Mouse (Mus musculus): ENCODE data around the gene 1110008L16Rik. TPM values are rescaled to one million over a fixed set of nuclear protein-coding genes. Genes with fewer than 3 reads are reported as not detected.
"Not testable (repeated sequence)": the region's sequence is repeated elsewhere in the genome, so short reads cannot be mapped to it uniquely, and the experiment has no call there.

1110008L16Rik gene
- polyA plus RNA-seq, 1 experiment from 2014 or later, result 13.9 TPM

GRCm38 (mm10) chr12:55308731-55309130, 9.4 kb downstream of the 1110008L16Rik start:
- no peak overlapping the region for H3K4me3 ChIP-seq
- no peaks in the 10 kb centered on the region for H3K9me3 ChIP-seq
- no peak overlapping the region for H3K9ac ChIP-seq
- no peak overlapping the region for H3K27ac ChIP-seq
- H3K4me2 ChIP-seq, result no peak overlapping the region
- peaks cover 7% of the 10 kb centered on the region; the same call in 1 of the 2 replicates for H3K4me1 ChIP-seq
- no peaks in the 10 kb centered on the region for H3K27me3 ChIP-seq
- no peak for ATAC-seq (ENCODE audit: borderline replicate concordance, extremely low read depth, low FRiP score, low TSS enrichment)
- H3K36me3 ChIP-seq, result peaks cover 10% of the 10 kb centered on the region
- WGBS, result 90% methylated on average over 9 of the region's 9 CpGs

DNA sequence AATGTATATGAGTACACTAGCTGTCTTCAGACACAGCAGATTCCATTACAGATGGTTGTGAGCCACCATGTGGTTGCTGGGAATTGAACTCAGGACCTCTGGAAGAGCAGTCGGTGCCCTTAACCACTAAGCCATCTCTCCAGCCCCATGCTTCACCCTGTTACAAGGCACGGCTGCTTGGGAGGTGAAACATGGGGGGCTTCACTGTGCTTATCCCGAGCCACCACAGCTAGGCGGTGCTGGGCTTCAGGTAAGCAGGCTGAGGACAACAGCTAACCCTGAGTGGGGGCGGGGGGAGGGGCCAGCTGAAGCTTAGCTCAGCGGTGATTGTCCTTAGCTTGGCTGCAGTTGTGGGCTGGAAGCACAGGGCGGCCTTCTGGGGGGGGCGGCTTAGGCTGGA, 10.1 kb downstream of the 1110008L16Rik start:
- Histone ChIP-seq H3K4me1 (0 out of 2 replicates have a peak, but pooled peaks cover 3% of the 10 kb centered on the region), H3K9ac (no peak overlapping the region), H3K4me2 (no peak overlapping the region), H3K27me3 (no peaks in the 10 kb centered on the region), H3K4me3 (no peak overlapping the region), H3K36me3 (peaks cover 10% of the 10 kb centered on the region), H3K27ac (no peak overlapping the region), H3K9me3 (no peaks in the 10 kb centered on the region)
- 78% methylated on average over 8 of the region's 8 CpGs for WGBS
- ATAC-seq (ENCODE audit: borderline replicate concordance, extremely low read depth, low FRiP score, low TSS enrichment), result no peak

- 0 out of 2 replicates have a peak, but pooled peaks cover 4% of the 10 kb centered on the region for H3K4me1 ChIP-seq
- no peaks in the 10 kb centered on the region for H3K27me3 ChIP-seq
- no peak overlapping the region for H3K9ac ChIP-seq
- H3K4me3 ChIP-seq, result no peak overlapping the region
- no peak overlapping the region for H3K4me2 ChIP-seq
- no peaks in the 10 kb centered on the region for H3K9me3 ChIP-seq
- peaks cover 11% of the 10 kb centered on the region; the same call in 1 of the 2 replicates for H3K36me3 ChIP-seq
- no peak overlapping the region for H3K27ac ChIP-seq
- ATAC-seq (ENCODE audit: borderline replicate concordance, extremely low read depth, low FRiP score, low TSS enrichment), result no peak
- 83% methylated on average over 7 of the region's 7 CpGs for WGBS
Observed at GRCm38 (mm10) chr12:55311841-55312240, 12.5 kb downstream of the 1110008L16Rik start.

DNA sequence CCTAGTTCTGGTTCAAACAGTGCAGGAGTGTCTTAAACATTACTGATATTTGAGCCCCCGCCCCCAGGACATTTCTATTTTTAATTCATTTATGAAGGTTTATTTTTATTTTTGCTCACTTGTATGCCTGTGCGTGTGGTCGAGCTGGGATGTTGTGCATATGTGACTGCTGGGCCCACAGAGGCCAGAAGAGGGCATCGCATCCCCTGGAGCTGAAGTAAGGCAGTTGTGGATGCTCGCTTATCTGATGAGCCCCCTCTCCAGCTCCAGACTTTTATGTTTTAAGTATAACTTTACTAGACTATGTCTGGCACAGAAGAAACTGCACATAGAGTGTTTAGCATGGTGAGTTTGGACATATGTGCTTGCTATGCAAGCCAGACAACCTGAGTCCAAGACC, 14.5 kb downstream of the 1110008L16Rik start:
- no peak overlapping the region for H3K27ac ChIP-seq
- H3K9ac ChIP-seq, result no peak overlapping the region
- WGBS, result 84% methylated on average over 5 of the region's 5 CpGs
- no peaks in the 10 kb centered on the region for H3K9me3 ChIP-seq
- H3K4me3 ChIP-seq, result no peak overlapping the region
- ATAC-seq (ENCODE audit: borderline replicate concordance, extremely low read depth, low FRiP score, low TSS enrichment), result no peak
- H3K27me3 ChIP-seq, result no peaks in the 10 kb centered on the region
- H3K36me3 ChIP-seq, result peaks cover 9% of the 10 kb centered on the region
- H3K4me2 ChIP-seq, result no peak overlapping the region
- 0 out of 2 replicates have a peak, but pooled peaks cover 4% of the 10 kb centered on the region for H3K4me1 ChIP-seq

DNA sequence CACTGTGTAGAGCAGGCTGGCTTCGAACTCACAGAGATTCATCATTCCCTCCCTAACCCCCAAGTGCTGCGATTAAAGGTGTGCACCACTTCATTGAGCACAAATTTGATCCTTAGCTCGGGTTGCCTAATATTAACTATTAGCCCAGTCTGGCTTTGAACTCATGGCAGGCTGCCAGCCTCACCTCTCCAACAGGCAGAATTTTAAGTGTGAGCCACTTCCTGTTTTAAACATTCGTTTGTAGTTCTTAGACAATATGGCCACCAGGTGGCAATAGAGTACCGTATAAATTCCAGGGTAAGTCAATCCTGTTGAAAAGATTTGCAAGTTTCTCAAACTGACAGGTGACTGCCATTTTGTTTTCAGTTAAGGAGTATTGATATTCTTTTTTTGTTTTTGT, 15.8 kb downstream of the 1110008L16Rik start:
- H3K27ac ChIP-seq, result no peak overlapping the region
- H3K9me3 ChIP-seq, result no peaks in the 10 kb centered on the region
- peaks cover 6% of the 10 kb centered on the region for H3K36me3 ChIP-seq
- peak; percentile 52; the same call in 1 of the 2 replicates for ATAC-seq (ENCODE audit: borderline replicate concordance, extremely low read depth, low FRiP score, low TSS enrichment)
- no peak overlapping the region for H3K9ac ChIP-seq
- H3K27me3 ChIP-seq, result no peaks in the 10 kb centered on the region
- 29% methylated on average over 5 of the region's 5 CpGs for WGBS
- H3K4me2 ChIP-seq, result no peak overlapping the region
- no peak overlapping the region for H3K4me3 ChIP-seq
- H3K4me1 ChIP-seq, result 0 out of 2 replicates have a peak, but pooled peaks cover 4% of the 10 kb centered on the region

GRCm38 (mm10) chr12:55321642-55322291, 22.4 kb downstream of the 1110008L16Rik start:
- H3K27ac ChIP-seq, result peak overlapping the region; percentile 51
- H3K9ac ChIP-seq, result no peak overlapping the region
- no peaks in the 10 kb centered on the region for H3K4me1 ChIP-seq
- no peak overlapping the region for H3K4me2 ChIP-seq
- WGBS, result 75% methylated on average over 18 of the region's 18 CpGs
- H3K4me3 ChIP-seq, result no peak overlapping the region
- no peaks in the 10 kb centered on the region for H3K9me3 ChIP-seq
- no peaks in the 10 kb centered on the region; the same call in 1 of the 2 replicates for H3K36me3 ChIP-seq
- no peaks in the 10 kb centered on the region for H3K27me3 ChIP-seq
- ATAC-seq (ENCODE audit: borderline replicate concordance, extremely low read depth, low FRiP score, low TSS enrichment), result no peak

GRCm38 (mm10) chr12:55325702-55326101, 26.3 kb downstream of the 1110008L16Rik start:
- ATAC-seq (ENCODE audit: borderline replicate concordance, extremely low read depth, low FRiP score, low TSS enrichment), result no peak
- Histone ChIP-seq H3K4me2 (no peak overlapping the region), H3K4me1 (no peaks in the 10 kb centered on the region), H3K9ac (no peak overlapping the region), H3K9me3 (no peaks in the 10 kb centered on the region), H3K27me3 (no peaks in the 10 kb centered on the region), H3K4me3 (no peak overlapping the region), H3K27ac (0 out of 2 replicates have a peak overlapping the region, but pooled peaks have one; percentile 1), H3K36me3 (0 out of 2 replicates have a peak, but pooled peaks cover 10% of the 10 kb centered on the region)
- WGBS, result 82% methylated on average over 7 of the region's 7 CpGs

- no peaks in the 10 kb centered on the region for H3K4me1 ChIP-seq
- ATAC-seq (ENCODE audit: borderline replicate concordance, extremely low read depth, low FRiP score, low TSS enrichment), result no peak
- H3K36me3 ChIP-seq, result 0 out of 2 replicates have a peak, but pooled peaks cover 10% of the 10 kb centered on the region
- no peak overlapping the region for H3K9ac ChIP-seq
- WGBS, result 71% methylated on average over 4 of the region's 4 CpGs
- no peak overlapping the region for H3K4me3 ChIP-seq
- no peaks in the 10 kb centered on the region for H3K9me3 ChIP-seq
- H3K27me3 ChIP-seq, result no peaks in the 10 kb centered on the region
- no peak overlapping the region for H3K4me2 ChIP-seq
- no peak overlapping the region for H3K27ac ChIP-seq
Observed at GRCm38 (mm10) chr12:55328784-55329183, 29.4 kb downstream of the 1110008L16Rik start.

GRCm38 (mm10) chr12:55329351-55329750, 30.0 kb downstream of the 1110008L16Rik start:
- H3K36me3 ChIP-seq, result 0 out of 2 replicates have a peak, but pooled peaks cover 10% of the 10 kb centered on the region
- no peaks in the 10 kb centered on the region for H3K27me3 ChIP-seq
- no peak overlapping the region for H3K9ac ChIP-seq
- H3K9me3 ChIP-seq, result no peaks in the 10 kb centered on the region
- no peak overlapping the region for H3K27ac ChIP-seq
- 91% methylated on average over 7 of the region's 7 CpGs for WGBS
- no peaks in the 10 kb centered on the region for H3K4me1 ChIP-seq
- no peak overlapping the region for H3K4me3 ChIP-seq
- ATAC-seq (ENCODE audit: borderline replicate concordance, extremely low read depth, low FRiP score, low TSS enrichment), result no peak
- no peak overlapping the region for H3K4me2 ChIP-seq

DNA sequence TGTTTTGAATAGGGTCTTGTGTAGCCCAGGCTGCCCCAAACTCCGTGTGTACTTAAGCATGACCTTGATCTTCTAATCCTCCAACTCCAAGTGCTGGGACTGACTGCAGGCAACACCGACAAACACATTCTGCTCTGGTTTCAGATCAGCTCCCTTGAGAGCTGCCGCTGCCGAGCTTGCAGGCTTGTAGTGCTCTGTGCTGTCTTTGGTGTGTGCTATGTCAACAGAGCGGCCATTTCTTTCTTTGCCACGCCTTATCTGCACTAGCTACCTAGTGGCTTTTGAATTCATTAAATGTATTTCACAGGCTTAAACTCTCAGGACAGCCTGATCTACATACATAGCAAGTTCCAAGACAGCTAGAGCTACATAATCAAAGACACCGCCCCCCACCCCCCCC, 34.3 kb downstream of the 1110008L16Rik start:
- no peak overlapping the region for H3K27ac ChIP-seq
- H3K4me2 ChIP-seq, result no peak overlapping the region
- 0 out of 2 replicates have a peak, but pooled peaks cover 8% of the 10 kb centered on the region for H3K36me3 ChIP-seq
- no peak overlapping the region for H3K9ac ChIP-seq
- ATAC-seq (ENCODE audit: borderline replicate concordance, extremely low read depth, low FRiP score, low TSS enrichment), result no peak
- no peak overlapping the region for H3K4me3 ChIP-seq
- 76% methylated on average over 7 of the region's 7 CpGs for WGBS
- H3K9me3 ChIP-seq, result no peaks in the 10 kb centered on the region
- H3K4me1 ChIP-seq, result no peaks in the 10 kb centered on the region
- no peaks in the 10 kb centered on the region for H3K27me3 ChIP-seq

DNA sequence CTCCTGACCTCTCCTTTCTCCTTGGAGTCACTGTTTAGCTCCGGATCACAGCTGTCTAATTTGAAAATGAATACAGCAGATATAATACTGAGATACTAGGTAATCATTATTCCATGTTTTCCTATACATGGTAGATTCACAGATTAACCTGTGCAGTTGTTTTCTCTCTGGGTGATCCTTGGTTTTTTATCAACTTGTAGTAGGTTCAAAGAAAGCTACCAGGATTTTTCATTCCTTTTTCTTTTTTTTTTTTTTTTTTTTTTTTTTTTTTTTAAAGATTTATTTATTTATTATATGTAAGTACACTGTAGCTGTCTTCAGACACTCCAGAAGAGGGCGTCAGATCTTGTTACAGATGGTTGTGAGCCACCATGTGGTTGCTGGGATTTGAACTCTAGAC, 39.1 kb downstream of the 1110008L16Rik start:
- WGBS, result 93% methylated on average over 1 of the region's 2 CpGs
- not testable (repeated sequence) for H3K4me3 ChIP-seq; H3K27me3 ChIP-seq; H3K4me1 ChIP-seq; H3K9ac ChIP-seq; H3K9me3 ChIP-seq; ATAC-seq (ENCODE audit: borderline replicate concordance, extremely low read depth, low FRiP score, low TSS enrichment); H3K27ac ChIP-seq; H3K4me2 ChIP-seq; H3K36me3 ChIP-seq

- H3K27ac ChIP-seq; ATAC-seq (ENCODE audit: borderline replicate concordance, extremely low read depth, low FRiP score, low TSS enrichment); H3K9me3 ChIP-seq; H3K4me3 ChIP-seq; H3K4me2 ChIP-seq; H3K4me1 ChIP-seq; H3K36me3 ChIP-seq; H3K27me3 ChIP-seq; H3K9ac ChIP-seq: not testable (repeated sequence)
- 62% methylated on average over 1 of the region's 1 CpGs for WGBS
Observed at GRCm38 (mm10) chr12:55343045-55343444, 43.7 kb downstream of the 1110008L16Rik start.

All from lung, embryonic 15.5 days (tissue).